Mouse (Mus musculus): ENCODE results near the gene Gm37240. TPM values are rescaled to one million over a fixed set of nuclear protein-coding genes. Genes with fewer than 3 reads are reported as not detected.
"Not testable (repeated sequence)": the region's sequence is repeated elsewhere in the genome, so short reads cannot be mapped to it uniquely, and the experiment has no call there.

The Gm37240 gene
- 0.82 and 1.1 TPM in 2 replicates for polyA plus RNA-seq (2016; fragmentation: Nextera tagmentation; extraction: Ambion mirVana)

- H3K4me1 ChIP-seq = peaks cover 11% of the 10 kb centered on the region
- H3K9me3 ChIP-seq = no peaks in the 10 kb centered on the region
- peak within 1 kb of the TSS; percentile 98 for H3K4me2 ChIP-seq (replicated peaks)
- H3K27ac ChIP-seq = no peak within 1 kb of the TSS
- H3K4me3 ChIP-seq = peak within 1 kb of the TSS; percentile 50
- peak; percentile 83 for ATAC-seq (ENCODE audit: low FRiP score, low read depth)
- 0 out of 2 replicates have a peak within 1 kb of the TSS, but pooled peaks have one; percentile 33 for H3K9ac ChIP-seq
- H3K27me3 ChIP-seq (replicated peaks) = peaks cover 24% of the 10 kb centered on the region
- WGBS = under 1% methylated on average over 48 of the region's 48 CpGs
- H3K36me3 ChIP-seq = no peaks in the 10 kb centered on the region
These were observed at the start of gene Gm37240, which contains the start of gene Glt28d2 for GRCm38 (mm10) chr3:85887239-85887827. Gene Gm37240, minus strand, starts transcription at chr3:85887518. Gene Glt28d2, minus strand, starts transcription at chr3:85887516.

GRCm38 (mm10) chr3:85933586-85933985 lies 46.3 kb upstream of the Gm37240 start:
- ATAC-seq (ENCODE audit: low FRiP score, low read depth) = no peak

GRCm38 (mm10) chr3:85931859-85932258 lies 44.5 kb upstream of the Gm37240 start:
- no peak for ATAC-seq (ENCODE audit: low FRiP score, low read depth)
- H3K27ac ChIP-seq = no peak overlapping the region
- H3K9me3 ChIP-seq = no peaks in the 10 kb centered on the region
- H3K4me2 ChIP-seq (replicated peaks) = no peak overlapping the region
- no peaks in the 10 kb centered on the region for H3K4me1 ChIP-seq
- H3K27me3 ChIP-seq (replicated peaks) = no peaks in the 10 kb centered on the region
- no peak overlapping the region for H3K9ac ChIP-seq
- WGBS = 90% methylated on average over 6 of the region's 6 CpGs
- no peak overlapping the region for H3K4me3 ChIP-seq
- no peaks in the 10 kb centered on the region for H3K36me3 ChIP-seq

More at GRCm38 (mm10) chr3:85933586-85933985, 46.3 kb upstream of the Gm37240 start:
- Histone ChIP-seq H3K27me3 (replicated peaks) (no peaks in the 10 kb centered on the region), H3K36me3 (no peaks in the 10 kb centered on the region), H3K4me2 (replicated peaks) (no peak overlapping the region), H3K4me1 (no peaks in the 10 kb centered on the region), H3K9ac (no peak overlapping the region), H3K4me3 (no peak overlapping the region), H3K27ac (no peak overlapping the region), H3K9me3 (no peaks in the 10 kb centered on the region)
- WGBS = 93% methylated on average over 5 of the region's 5 CpGs

- no peak for ATAC-seq (ENCODE audit: low FRiP score, low read depth)
- 63% methylated on average over 11 of the region's 11 CpGs for WGBS
- H3K27me3 ChIP-seq (replicated peaks) = no peaks in the 10 kb centered on the region
- no peaks in the 10 kb centered on the region for H3K36me3 ChIP-seq
- no peak overlapping the region for H3K27ac ChIP-seq
- H3K4me3 ChIP-seq = no peak overlapping the region
- H3K4me1 ChIP-seq = no peaks in the 10 kb centered on the region
- no peaks in the 10 kb centered on the region for H3K9me3 ChIP-seq
- H3K4me2 ChIP-seq (replicated peaks) = no peak overlapping the region
- H3K9ac ChIP-seq = no peak overlapping the region
These were observed 43.4 kb upstream of the Gm37240 start for GRCm38 (mm10) chr3:85930671-85931255.

- Histone ChIP-seq H3K4me3 (no peak overlapping the region), H3K4me1 (no peaks in the 10 kb centered on the region)
These were observed 42.4 kb upstream of the Gm37240 start for GRCm38 (mm10) chr3:85929711-85930110.

GRCm38 (mm10) chr3:85928140-85928611 lies 40.9 kb upstream of the Gm37240 start:
- Histone ChIP-seq H3K9me3 (no peaks in the 10 kb centered on the region), H3K27ac (no peak overlapping the region), H3K4me3 (no peak overlapping the region), H3K9ac (no peak overlapping the region), H3K4me1 (no peaks in the 10 kb centered on the region), H3K27me3 (replicated peaks) (no peaks in the 10 kb centered on the region), H3K4me2 (replicated peaks) (no peak overlapping the region), H3K36me3 (no peaks in the 10 kb centered on the region)
- ATAC-seq (ENCODE audit: low FRiP score, low read depth) = no peak
- 76% methylated on average over 5 of the region's 5 CpGs for WGBS

More at GRCm38 (mm10) chr3:85929711-85930110, 42.4 kb upstream of the Gm37240 start:
- Histone ChIP-seq H3K36me3 (no peaks in the 10 kb centered on the region), H3K27me3 (replicated peaks) (no peaks in the 10 kb centered on the region), H3K27ac (no peak overlapping the region), H3K9ac (no peak overlapping the region), H3K4me2 (replicated peaks) (no peak overlapping the region), H3K9me3 (no peaks in the 10 kb centered on the region)
- no peak for ATAC-seq (ENCODE audit: low FRiP score, low read depth)
- 87% methylated on average over 5 of the region's 5 CpGs for WGBS

- no peak for ATAC-seq (ENCODE audit: low FRiP score, low read depth)
- Histone ChIP-seq H3K4me3 (no peak overlapping the region), H3K4me2 (replicated peaks) (no peak overlapping the region), H3K4me1 (no peaks in the 10 kb centered on the region), H3K36me3 (no peaks in the 10 kb centered on the region), H3K27me3 (replicated peaks) (no peaks in the 10 kb centered on the region), H3K9me3 (no peaks in the 10 kb centered on the region), H3K27ac (no peak overlapping the region), H3K9ac (no peak overlapping the region)
- WGBS = 75% methylated on average over 9 of the region's 9 CpGs
These were observed 40.0 kb upstream of the Gm37240 start for GRCm38 (mm10) chr3:85927296-85927695.

- Histone ChIP-seq H3K36me3 (no peaks in the 10 kb centered on the region), H3K4me1 (no peaks in the 10 kb centered on the region), H3K27ac (no peak overlapping the region), H3K4me3 (no peak overlapping the region), H3K4me2 (replicated peaks) (peak overlapping the region; percentile 34; the same call in 1 of the 2 replicates), H3K27me3 (replicated peaks) (no peaks in the 10 kb centered on the region), H3K9me3 (no peaks in the 10 kb centered on the region), H3K9ac (no peak overlapping the region)
- ATAC-seq (ENCODE audit: low FRiP score, low read depth) = peak; percentile 66
- WGBS = 46% methylated on average over 18 of the region's 18 CpGs
These were observed 36.9 kb upstream of the Gm37240 start for GRCm38 (mm10) chr3:85923954-85924945.

- Histone ChIP-seq H3K4me1 (no peaks in the 10 kb centered on the region), H3K36me3 (no peaks in the 10 kb centered on the region), H3K27ac (no peak overlapping the region), H3K9me3 (no peaks in the 10 kb centered on the region), H3K27me3 (replicated peaks) (no peaks in the 10 kb centered on the region), H3K9ac (no peak overlapping the region), H3K4me2 (replicated peaks) (no peak overlapping the region), H3K4me3 (no peak overlapping the region)
- ATAC-seq (ENCODE audit: low FRiP score, low read depth) = no peak
- WGBS = 83% methylated on average over 8 of the region's 8 CpGs
These were observed 36.0 kb upstream of the Gm37240 start for GRCm38 (mm10) chr3:85923343-85923742.

- H3K9ac ChIP-seq = no peak overlapping the region
- no peak overlapping the region for H3K4me3 ChIP-seq
- H3K9me3 ChIP-seq = no peaks in the 10 kb centered on the region
- H3K27ac ChIP-seq = no peak overlapping the region
- no peaks in the 10 kb centered on the region for H3K4me1 ChIP-seq
- 66% methylated on average over 3 of the region's 3 CpGs for WGBS
- no peaks in the 10 kb centered on the region for H3K36me3 ChIP-seq
- ATAC-seq (ENCODE audit: low FRiP score, low read depth) = no peak
- H3K27me3 ChIP-seq (replicated peaks) = no peaks in the 10 kb centered on the region
- no peak overlapping the region for H3K4me2 ChIP-seq (replicated peaks)
These were observed 35.0 kb upstream of the Gm37240 start for GRCm38 (mm10) chr3:85922331-85922730.

- not testable (repeated sequence) for ATAC-seq (ENCODE audit: low FRiP score, low read depth); H3K4me2 ChIP-seq (replicated peaks); H3K9me3 ChIP-seq; H3K4me1 ChIP-seq; H3K36me3 ChIP-seq; H3K27me3 ChIP-seq (replicated peaks); H3K9ac ChIP-seq; H3K4me3 ChIP-seq; H3K27ac ChIP-seq
- WGBS = 88% methylated on average over 2 of the region's 2 CpGs
These were observed 33.4 kb upstream of the Gm37240 start for GRCm38 (mm10) chr3:85920671-85921070.

GRCm38 (mm10) chr3:85917600-85917999 lies 30.3 kb upstream of the Gm37240 start:
- Histone ChIP-seq H3K4me2 (replicated peaks) (no peak overlapping the region), H3K9me3 (no peaks in the 10 kb centered on the region), H3K4me3 (no peak overlapping the region), H3K9ac (no peak overlapping the region), H3K27ac (no peak overlapping the region), H3K27me3 (replicated peaks) (no peaks in the 10 kb centered on the region), H3K4me1 (no peaks in the 10 kb centered on the region), H3K36me3 (no peaks in the 10 kb centered on the region)
- 12% methylated on average over 4 of the region's 4 CpGs for WGBS
- no peak for ATAC-seq (ENCODE audit: low FRiP score, low read depth)

Measured in neural tube, embryonic 12.5 days (tissue).